Mouse (Mus musculus): ENCODE results near the gene Prickle4. TPM values are rescaled to one million over a fixed set of nuclear protein-coding genes. Genes with fewer than 3 reads are reported as not detected.

Prickle4 gene
- polyA plus RNA-seq, 1 experiment from 2014 or later, result 2.7 TPM

GRCm38 (mm10) chr17:47736856-47737255, 42.3 kb upstream of the Prickle4 start, which contains the start of gene Tfeb:
Gene Tfeb, plus strand, starts transcription at chr17:47737030.
- H3K27ac ChIP-seq (ENCODE audit: low read depth, low read length), result no peak within 1 kb of the TSS
- H3K9ac ChIP-seq (ENCODE audit: low read length), result peak within 1 kb of the TSS; percentile 61
- no peaks in the 10 kb centered on the region for H3K9me3 ChIP-seq (ENCODE audit: control insufficient read depth, low read length)
- WGBS, result under 1% methylated on average over 47 of the region's 47 CpGs
- H3K4me2 ChIP-seq (ENCODE audit: low read depth), result peak within 1 kb of the TSS; percentile 97
- peak within 1 kb of the TSS; percentile 53 for H3K4me3 ChIP-seq (ENCODE audit: low read depth, low read length)
- ATAC-seq (ENCODE audit: insufficient read depth, low FRiP score, low TSS enrichment) (peak; percentile 65), DNase-seq (ENCODE audit: low spot score) (peak; percentile 97)
- peaks cover 18% of the 10 kb centered on the region for H3K4me1 ChIP-seq (ENCODE audit: control insufficient read depth, insufficient read depth, low read length)
- H3K27me3 ChIP-seq (ENCODE audit: control insufficient read depth, insufficient read depth, low read length), result peaks cover 23% of the 10 kb centered on the region
- no peaks in the 10 kb centered on the region for H3K36me3 ChIP-seq (ENCODE audit: control insufficient read depth, insufficient read depth, low read length)

DNA sequence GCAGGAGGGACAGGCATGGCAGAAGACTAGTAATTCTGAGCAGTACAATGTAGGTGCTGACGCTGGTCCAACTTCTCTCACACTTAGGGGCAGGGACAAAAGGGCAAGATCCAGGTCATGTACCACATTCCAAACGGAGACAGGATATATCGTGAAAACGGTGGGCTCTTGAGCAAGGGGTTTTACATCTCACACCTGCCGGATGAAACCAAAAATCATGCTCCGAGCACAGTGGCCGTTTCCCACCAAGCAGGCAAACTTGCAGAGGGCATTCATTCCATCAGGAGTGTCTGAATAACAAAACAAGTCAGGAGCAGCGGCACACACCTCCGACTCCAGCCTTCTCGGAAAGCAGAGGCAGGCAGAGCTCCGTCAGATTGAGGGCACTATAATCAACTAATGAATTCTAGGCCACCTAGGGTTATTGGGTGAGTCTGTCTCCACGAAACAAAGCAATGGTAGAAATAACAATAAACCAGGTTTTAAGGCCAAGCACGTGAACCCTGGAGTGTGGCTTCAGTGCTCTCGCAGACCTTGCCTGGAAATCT, 41.1 kb upstream of the Prickle4 start:
- peaks cover 23% of the 10 kb centered on the region for H3K27me3 ChIP-seq (ENCODE audit: control insufficient read depth, insufficient read depth, low read length)
- H3K4me2 ChIP-seq (ENCODE audit: low read depth), result no peak overlapping the region
- 74% methylated on average over 14 of the region's 14 CpGs for WGBS
- no peaks in the 10 kb centered on the region for H3K9me3 ChIP-seq (ENCODE audit: control insufficient read depth, low read length)
- DNase-seq (ENCODE audit: low spot score) (no peak), ATAC-seq (ENCODE audit: insufficient read depth, low FRiP score, low TSS enrichment) (no peak)
- H3K4me1 ChIP-seq (ENCODE audit: control insufficient read depth, insufficient read depth, low read length), result peaks cover 18% of the 10 kb centered on the region
- H3K9ac ChIP-seq (ENCODE audit: low read length), result no peak overlapping the region
- no peak overlapping the region for H3K27ac ChIP-seq (ENCODE audit: low read depth, low read length)
- no peak overlapping the region for H3K4me3 ChIP-seq (ENCODE audit: low read depth, low read length)
- no peaks in the 10 kb centered on the region for H3K36me3 ChIP-seq (ENCODE audit: control insufficient read depth, insufficient read depth, low read length)

- Histone ChIP-seq H3K27me3 (ENCODE audit: control insufficient read depth, insufficient read depth, low read length) (no peaks in the 10 kb centered on the region), H3K27ac (ENCODE audit: low read depth, low read length) (no peak overlapping the region), H3K4me1 (ENCODE audit: control insufficient read depth, insufficient read depth, low read length) (no peaks in the 10 kb centered on the region), H3K4me2 (ENCODE audit: low read depth) (no peak overlapping the region), H3K4me3 (ENCODE audit: low read depth, low read length) (no peak overlapping the region), H3K9me3 (ENCODE audit: control insufficient read depth, low read length) (no peaks in the 10 kb centered on the region), H3K36me3 (ENCODE audit: control insufficient read depth, insufficient read depth, low read length) (no peaks in the 10 kb centered on the region), H3K9ac (ENCODE audit: low read length) (no peak overlapping the region)
- 55% methylated on average over 24 of the region's 24 CpGs for WGBS
- DNase-seq (ENCODE audit: low spot score), result no peak
- ATAC-seq (ENCODE audit: insufficient read depth, low FRiP score, low TSS enrichment), result no peak
Observed at GRCm38 (mm10) chr17:47730633-47731575, 36.4 kb upstream of the Prickle4 start.

- Histone ChIP-seq H3K36me3 (ENCODE audit: control insufficient read depth, insufficient read depth, low read length) (no peaks in the 10 kb centered on the region), H3K27me3 (ENCODE audit: control insufficient read depth, insufficient read depth, low read length) (no peaks in the 10 kb centered on the region), H3K27ac (ENCODE audit: low read depth, low read length) (no peak within 1 kb of the TSS), H3K4me1 (ENCODE audit: control insufficient read depth, insufficient read depth, low read length) (no peaks in the 10 kb centered on the region), H3K4me2 (ENCODE audit: low read depth) (no peak within 1 kb of the TSS), H3K9ac (ENCODE audit: low read length) (no peak within 1 kb of the TSS), H3K9me3 (ENCODE audit: control insufficient read depth, low read length) (no peaks in the 10 kb centered on the region), H3K4me3 (ENCODE audit: low read depth, low read length) (no peak within 1 kb of the TSS)
- DNase-seq (ENCODE audit: low spot score) (no peak), ATAC-seq (ENCODE audit: insufficient read depth, low FRiP score, low TSS enrichment) (no peak)
- 74% methylated on average over 11 of the region's 11 CpGs for WGBS
Observed at GRCm38 (mm10) chr17:47726566-47726965, 32.0 kb upstream of the Prickle4 start, which contains the start of gene Pgc. Gene Pgc, plus strand, starts transcription at chr17:47726842.

GRCm38 (mm10) chr17:47721183-47721582, 26.6 kb upstream of the Prickle4 start:
- 86% methylated on average over 4 of the region's 4 CpGs for WGBS
- H3K4me2 ChIP-seq (ENCODE audit: low read depth), result no peak overlapping the region
- H3K36me3 ChIP-seq (ENCODE audit: control insufficient read depth, insufficient read depth, low read length), result no peaks in the 10 kb centered on the region
- no peak for ATAC-seq (ENCODE audit: insufficient read depth, low FRiP score, low TSS enrichment)
- H3K27me3 ChIP-seq (ENCODE audit: control insufficient read depth, insufficient read depth, low read length), result no peaks in the 10 kb centered on the region
- H3K4me1 ChIP-seq (ENCODE audit: control insufficient read depth, insufficient read depth, low read length), result no peaks in the 10 kb centered on the region
- no peak overlapping the region for H3K9ac ChIP-seq (ENCODE audit: low read length)
- no peak overlapping the region for H3K4me3 ChIP-seq (ENCODE audit: low read depth, low read length)
- DNase-seq (ENCODE audit: low spot score), result no peak
- H3K27ac ChIP-seq (ENCODE audit: low read depth, low read length), result no peak overlapping the region
- H3K9me3 ChIP-seq (ENCODE audit: control insufficient read depth, low read length), result no peaks in the 10 kb centered on the region

DNA sequence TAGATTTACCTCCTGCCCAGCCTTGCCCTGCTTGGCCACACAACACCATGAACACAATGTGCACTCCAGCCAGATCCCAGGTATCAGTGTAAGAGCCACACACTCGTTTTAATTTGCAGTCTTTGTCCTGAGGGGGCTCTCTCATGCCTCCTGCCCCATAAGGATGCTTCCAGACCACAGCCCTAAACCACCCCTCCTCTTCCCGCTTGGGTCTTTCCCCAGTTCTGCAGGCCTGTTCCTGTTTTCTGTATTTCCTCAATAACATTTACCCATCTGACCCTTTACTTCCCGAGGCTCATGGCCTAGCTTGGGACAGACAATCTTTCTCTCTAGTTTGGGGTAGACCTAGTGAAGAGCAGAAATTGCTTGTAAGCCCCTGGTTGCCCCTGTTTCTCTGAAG, 20.5 kb upstream of the Prickle4 start:
- no peaks in the 10 kb centered on the region for H3K4me1 ChIP-seq (ENCODE audit: control insufficient read depth, insufficient read depth, low read length)
- H3K4me3 ChIP-seq (ENCODE audit: low read depth, low read length), result no peak overlapping the region
- H3K4me2 ChIP-seq (ENCODE audit: low read depth), result no peak overlapping the region
- H3K27me3 ChIP-seq (ENCODE audit: control insufficient read depth, insufficient read depth, low read length), result no peaks in the 10 kb centered on the region
- no peaks in the 10 kb centered on the region for H3K36me3 ChIP-seq (ENCODE audit: control insufficient read depth, insufficient read depth, low read length)
- WGBS, result 63% methylated on average over 3 of the region's 3 CpGs
- H3K9ac ChIP-seq (ENCODE audit: low read length), result no peak overlapping the region
- no peak for DNase-seq (ENCODE audit: low spot score)
- no peak for ATAC-seq (ENCODE audit: insufficient read depth, low FRiP score, low TSS enrichment)
- no peaks in the 10 kb centered on the region for H3K9me3 ChIP-seq (ENCODE audit: control insufficient read depth, low read length)
- H3K27ac ChIP-seq (ENCODE audit: low read depth, low read length), result no peak overlapping the region

DNA sequence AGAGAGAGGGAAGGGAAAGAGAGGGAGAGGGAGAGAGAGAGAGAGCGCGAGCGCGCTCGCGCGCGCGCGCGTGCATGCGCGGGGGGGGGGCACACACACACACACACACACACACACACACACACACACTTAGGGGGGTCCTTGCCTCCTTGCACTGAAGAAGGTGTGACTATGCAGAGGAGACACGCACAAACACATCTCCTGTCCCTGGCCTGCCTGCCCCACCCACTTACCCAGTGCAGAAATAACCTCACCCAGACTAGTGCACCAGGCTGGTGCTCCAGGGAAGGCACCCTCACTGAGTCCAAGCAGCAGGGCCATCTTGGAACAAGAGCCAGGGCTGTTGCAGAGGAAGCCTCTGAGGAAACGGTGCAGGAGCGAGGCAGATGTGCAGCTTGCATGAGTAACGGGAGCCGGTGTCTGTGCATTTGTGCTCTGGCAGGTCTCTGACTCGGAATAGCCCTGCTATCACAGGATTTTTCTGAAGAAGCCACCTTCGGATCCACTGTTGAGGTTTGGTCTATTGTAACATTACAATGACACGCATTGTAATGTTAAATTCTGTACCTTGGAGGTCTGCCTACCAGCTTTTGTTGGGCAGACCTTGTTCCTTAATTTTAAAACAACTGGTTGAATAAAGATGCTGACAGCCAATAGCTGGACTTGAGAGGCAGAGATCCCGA, 18.5 kb upstream of the Prickle4 start:
- Histone ChIP-seq H3K4me2 (ENCODE audit: low read depth) (no peak overlapping the region), H3K9ac (ENCODE audit: low read length) (no peak overlapping the region), H3K36me3 (ENCODE audit: control insufficient read depth, insufficient read depth, low read length) (no peaks in the 10 kb centered on the region), H3K27me3 (ENCODE audit: control insufficient read depth, insufficient read depth, low read length) (no peaks in the 10 kb centered on the region), H3K27ac (ENCODE audit: low read depth, low read length) (no peak overlapping the region), H3K9me3 (ENCODE audit: control insufficient read depth, low read length) (no peaks in the 10 kb centered on the region), H3K4me3 (ENCODE audit: low read depth, low read length) (no peak overlapping the region), H3K4me1 (ENCODE audit: control insufficient read depth, insufficient read depth, low read length) (no peaks in the 10 kb centered on the region)
- DNase-seq (ENCODE audit: low spot score) (no peak), ATAC-seq (ENCODE audit: insufficient read depth, low FRiP score, low TSS enrichment) (no peak)
- 46% methylated on average over 22 of the region's 22 CpGs for WGBS

GRCm38 (mm10) chr17:47711883-47712282, 17.3 kb upstream of the Prickle4 start:
- no peak overlapping the region for H3K4me3 ChIP-seq (ENCODE audit: low read depth, low read length)
- DNase-seq (ENCODE audit: low spot score) (no peak), ATAC-seq (ENCODE audit: insufficient read depth, low FRiP score, low TSS enrichment) (no peak)
- no peaks in the 10 kb centered on the region for H3K36me3 ChIP-seq (ENCODE audit: control insufficient read depth, insufficient read depth, low read length)
- H3K4me2 ChIP-seq (ENCODE audit: low read depth), result no peak overlapping the region
- no peak overlapping the region for H3K27ac ChIP-seq (ENCODE audit: low read depth, low read length)
- no peak overlapping the region for H3K9ac ChIP-seq (ENCODE audit: low read length)
- H3K4me1 ChIP-seq (ENCODE audit: control insufficient read depth, insufficient read depth, low read length), result no peaks in the 10 kb centered on the region
- H3K27me3 ChIP-seq (ENCODE audit: control insufficient read depth, insufficient read depth, low read length), result no peaks in the 10 kb centered on the region
- whole genome bisulfite sequencing, result 73% methylated on average over 6 of the region's 6 CpGs
- no peaks in the 10 kb centered on the region for H3K9me3 ChIP-seq (ENCODE audit: control insufficient read depth, low read length)

Measured in neural tube, embryonic 11.5 days (tissue).